Mouse (Mus musculus) liver, embryonic 18 days (tissue): ENCODE measurements around the gene Olfr981. TPM values are rescaled to one million over a fixed set of nuclear protein-coding genes. Genes with fewer than 3 reads are reported as not detected.

Experiments
- polyA plus RNA-seq: library from polyadenylated mRNA; depleted of rRNA; stranded (reverse); fragments of >200 nt; gene quantifications from 2 replicates; pipeline ENCODE4 v1.2.3, GENCODE M21; 2012; rRNA removed

Olfr981 gene
- not detected in 2 replicates for polyA plus RNA-seq

GRCm38 (mm10) chr9:40021164-40021563, at the start of gene Olfr981:
Gene Olfr981 (plus strand): TSS chr9:40021464.

GRCm38 (mm10) chr9:39991813-39992212, 29.5 kb upstream of the Olfr981 start, which contains the start of gene Olfr978:
Gene Olfr978 (plus strand): TSS chr9:39992113.

GRCm38 (mm10) chr9:40003365-40003764, 17.9 kb upstream of the Olfr981 start, which contains the start of gene Olfr979:
Gene Olfr979 (minus strand): TSS chr9:40003465.

GRCm38 (mm10) chr9:40009482-40009881, 11.8 kb upstream of the Olfr981 start, which contains the start of gene Olfr980:
Gene Olfr980 (minus strand): TSS chr9:40009582.

GRCm38 (mm10) chr9:40073529-40073928, 52.3 kb downstream of the Olfr981 start, which contains the start of gene Olfr982:
Gene Olfr982 (plus strand): TSS chr9:40073829.

Other genes with a start within 250 kb of the Olfr981 start
- not detected in 2 replicates for gene Olfr968, start 238.2 kb upstream of the Olfr981 start, polyA plus RNA-seq
- gene Olfr969, start 230.5 kb upstream of the Olfr981 start, polyA plus RNA-seq: not detected in 2 replicates
- gene Olfr970, start 212.6 kb upstream of the Olfr981 start, polyA plus RNA-seq: not detected in 2 replicates
- gene Olfr971, start 184.6 kb upstream of the Olfr981 start, polyA plus RNA-seq: not detected in 2 replicates
- gene Olfr972, start 155.0 kb upstream of the Olfr981 start, polyA plus RNA-seq: not detected in 2 replicates
- not detected in 2 replicates for gene Olfr229, start 114.1 kb upstream of the Olfr981 start, polyA plus RNA-seq
- gene Olfr974, start 84.0 kb upstream of the Olfr981 start, polyA plus RNA-seq: not detected in 2 replicates
- gene Olfr975, start 69.4 kb upstream of the Olfr981 start, polyA plus RNA-seq: not detected in 2 replicates
- not detected in 2 replicates for gene Olfr976, start 60.3 kb upstream of the Olfr981 start, polyA plus RNA-seq
- not detected in 2 replicates for gene Olfr978, start 29.4 kb upstream of the Olfr981 start, polyA plus RNA-seq
- gene Olfr979, start 18.0 kb upstream of the Olfr981 start, polyA plus RNA-seq: not detected in 2 replicates
- not detected in 2 replicates for gene Olfr980, start 11.9 kb upstream of the Olfr981 start, polyA plus RNA-seq
- gene Olfr982, start 52.4 kb downstream of the Olfr981 start, polyA plus RNA-seq: not detected in 2 replicates
- gene Olfr983, start 72.1 kb downstream of the Olfr981 start, polyA plus RNA-seq: not detected in 2 replicates
- gene Olfr984, start 92.7 kb downstream of the Olfr981 start, polyA plus RNA-seq: not detected in 2 replicates
- not detected in 2 replicates for gene Olfr985, start 108.7 kb downstream of the Olfr981 start, polyA plus RNA-seq
- gene Tmem225, start 126.7 kb downstream of the Olfr981 start, polyA plus RNA-seq: not detected in 2 replicates
- not detected in 2 replicates for gene Olfr986, start 159.5 kb downstream of the Olfr981 start, polyA plus RNA-seq
- gene Zfp202, start 170.9 kb downstream of the Olfr981 start, polyA plus RNA-seq: 0.75 and 0.88 TPM in 2 replicates
- gene Scn3b, start 247.8 kb downstream of the Olfr981 start, polyA plus RNA-seq: 0.07 TPM in 2 replicates